Mouse (Mus musculus) hindlimb bud, embryonic 11.5 days (tissue): Measurements from ENCODE around the gene Traf5.

ENCODE experiments used
- DNase-seq: peaks from one replicate; pipeline ENCODE4 v3.0.0-alpha.2; 2012; ENCODE audit warnings: low read depth, low spot score; ENCODE audit errors: extremely low spot score

Traf5 gene

GRCm38 (mm10) chr1:191974509-191975405, 117.6 kb downstream of the Traf5 start:
- no peak for DNase-seq

GRCm38 (mm10) chr1:191969939-191970338, 122.4 kb downstream of the Traf5 start:
- DNase-seq = no peak

DNA sequence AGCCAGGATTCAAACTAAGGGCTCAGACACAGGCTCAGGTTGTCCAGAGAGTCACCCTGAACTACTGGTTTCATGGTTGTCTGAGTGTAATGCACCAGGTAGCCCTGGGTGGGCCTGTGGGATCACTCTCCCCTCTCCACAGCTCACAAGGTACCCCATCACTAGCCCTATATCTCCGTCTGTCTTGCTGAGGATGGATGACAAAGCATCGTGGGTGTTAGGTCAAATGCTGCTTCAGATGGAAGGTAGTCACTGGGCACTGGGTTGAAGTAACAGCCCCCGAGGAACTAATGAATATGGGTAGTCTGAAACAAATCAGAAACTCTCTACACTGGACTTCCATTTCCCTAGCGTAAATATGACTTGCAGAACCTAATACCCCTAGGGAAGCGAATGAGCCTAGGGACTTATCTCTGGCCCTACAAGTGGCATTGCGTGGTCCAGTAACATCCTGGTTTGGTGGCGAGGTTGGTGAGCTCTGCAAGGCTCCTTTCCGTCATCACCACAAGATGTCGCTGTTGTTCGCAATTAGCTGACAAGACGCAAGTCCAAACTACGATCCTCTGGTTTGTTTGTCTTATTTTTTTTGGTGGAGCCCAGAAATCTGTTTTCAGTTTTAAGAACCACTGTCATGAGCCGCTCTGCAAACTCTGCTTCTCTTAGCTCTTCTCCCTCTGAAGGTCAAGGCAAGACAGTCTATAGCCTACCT, 127.4 kb downstream of the Traf5 start:
- DNase-seq = peak; percentile 81

DNA sequence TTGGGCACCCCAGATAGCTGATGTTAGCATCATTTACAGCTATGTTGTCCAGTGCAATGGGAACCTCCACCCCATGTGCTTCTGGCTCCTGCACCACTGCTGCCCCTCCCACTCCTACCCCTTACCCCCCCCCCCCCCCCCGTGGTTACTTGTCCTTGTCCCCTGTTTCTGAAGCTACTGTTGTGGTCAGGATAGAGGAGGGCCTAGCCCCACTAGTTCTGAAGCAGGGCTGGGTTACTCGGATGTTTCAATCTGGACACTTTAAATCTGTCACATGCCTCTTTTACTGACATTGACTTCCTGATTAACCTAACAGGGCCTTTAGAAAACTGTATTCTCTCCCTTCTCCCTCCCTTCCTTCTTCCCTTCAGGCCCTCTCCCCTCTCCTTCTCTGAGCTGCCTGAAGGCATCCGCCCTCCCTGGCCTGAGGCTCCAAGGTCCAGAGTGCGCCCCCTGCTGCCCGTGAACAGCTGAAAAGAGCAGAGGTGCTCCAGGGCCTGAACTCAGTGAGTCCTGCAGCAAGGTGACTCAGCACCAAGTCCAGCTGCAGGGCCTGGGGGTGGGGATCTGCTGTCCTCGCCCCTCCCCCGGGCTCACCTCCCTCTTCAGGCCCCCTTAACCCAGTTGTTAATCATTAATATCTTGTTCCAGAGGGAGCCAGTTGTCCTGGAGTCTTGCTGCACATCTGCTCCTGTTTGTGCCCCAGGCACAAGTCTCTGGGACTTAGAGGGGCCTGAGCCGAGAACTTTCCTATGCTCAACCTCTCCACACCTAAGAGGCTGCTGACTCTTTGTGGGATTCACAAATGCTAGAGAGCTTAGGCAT, 128.2 kb downstream of the Traf5 start:
- no peak for DNase-seq

- no peak for DNase-seq
Measured at GRCm38 (mm10) chr1:191963413-191963812, 128.9 kb downstream of the Traf5 start.

DNA sequence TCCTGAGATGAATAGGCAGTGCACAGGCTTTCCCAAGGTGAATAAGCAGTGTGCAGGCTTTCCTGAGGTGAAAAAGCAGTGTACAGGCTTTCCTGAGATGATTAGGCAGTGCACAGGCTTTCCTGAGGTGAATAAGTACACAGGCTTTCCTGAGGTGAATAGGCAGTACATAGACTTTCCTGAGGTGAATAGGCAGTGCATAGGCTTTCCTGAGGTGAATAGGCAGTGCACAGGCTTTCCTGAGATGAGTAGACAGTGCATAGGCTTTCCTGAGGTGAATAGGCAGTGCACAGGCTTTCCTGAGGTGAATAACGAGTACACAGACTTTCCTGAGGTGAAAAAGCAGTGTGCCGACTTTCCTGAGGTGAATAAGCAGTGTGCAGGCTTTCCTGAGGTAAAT, 131.4 kb downstream of the Traf5 start:
- no peak for DNase-seq

- no peak for DNase-seq
Measured at GRCm38 (mm10) chr1:191957321-191957720, 135.0 kb downstream of the Traf5 start.

- no peak for DNase-seq
Measured at GRCm38 (mm10) chr1:191956871-191957270, 135.5 kb downstream of the Traf5 start.

- no peak for DNase-seq
Measured at GRCm38 (mm10) chr1:191956261-191956660, 136.1 kb downstream of the Traf5 start.

DNA sequence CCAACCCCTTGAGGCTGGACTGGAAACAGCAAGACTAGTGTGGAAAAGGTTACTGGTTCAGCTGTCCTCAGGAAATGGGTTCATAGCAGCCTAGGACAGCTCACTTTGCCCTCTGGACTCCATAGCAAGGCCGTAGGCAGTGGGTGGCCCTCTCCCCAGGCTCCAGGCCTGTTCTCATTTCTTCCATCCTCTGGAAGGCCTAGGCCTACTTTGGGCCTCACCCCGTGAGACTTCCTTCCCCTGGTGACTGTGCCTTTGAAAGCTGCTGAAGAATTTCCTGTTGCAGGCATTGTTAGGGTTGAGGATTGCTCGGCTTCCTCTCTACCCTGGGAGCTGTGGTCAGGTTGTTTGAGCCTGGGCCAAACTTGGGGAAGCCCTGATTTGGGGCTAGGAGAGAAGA, 137.3 kb downstream of the Traf5 start:
- no peak for DNase-seq

GRCm38 (mm10) chr1:191952733-191953335, 139.5 kb downstream of the Traf5 start:
- no peak for DNase-seq

GRCm38 (mm10) chr1:191950611-191951010, 141.7 kb downstream of the Traf5 start:
- DNase-seq = no peak

DNA sequence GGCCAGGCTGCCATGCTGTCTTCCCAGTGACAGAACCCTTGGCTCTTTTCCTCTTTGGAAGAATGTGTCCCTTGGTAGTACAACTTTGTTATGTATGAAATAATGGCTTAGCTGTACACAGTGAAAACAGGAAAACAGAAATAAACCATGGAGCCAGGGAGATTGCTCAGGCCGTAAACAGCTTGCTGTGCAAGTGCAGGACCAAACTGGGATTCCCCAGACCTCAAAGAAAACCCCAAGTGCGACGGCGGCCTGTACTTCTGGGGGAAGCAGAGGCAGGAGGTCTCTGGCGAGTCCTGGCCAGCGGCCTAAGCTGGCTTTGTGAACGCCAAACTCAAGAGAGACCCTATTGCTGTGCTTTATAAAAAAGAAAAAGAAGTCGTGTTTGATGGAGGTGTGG, 143.8 kb downstream of the Traf5 start:
- DNase-seq = no peak

GRCm38 (mm10) chr1:191947796-191948195, 144.6 kb downstream of the Traf5 start:
- DNase-seq = no peak
